Mouse (Mus musculus) forebrain, embryonic 12.5 days (tissue): ENCODE measurements around the gene Tln2. TPM values are rescaled to one million over a fixed set of nuclear protein-coding genes. Genes with fewer than 3 reads are reported as not detected.

Experiments
- ATAC-seq: fragments of 200-750 bp; cut with Nextera tagmentation; 2 replicates; pipeline ENCODE4 v1.8.0; 2017; ENCODE audit warnings: moderate TSS enrichment; ENCODE audit not compliant: low FRiP score
- H3K27ac ChIP-seq: fragments of 300-500 bp; sonication (generic); 2 replicates; pipeline ENCODE4 v1.5.1; 2016; ENCODE audit warnings: mild to moderate bottlenecking
- H3K27me3 ChIP-seq: fragments of 300-500 bp; sonication (generic); 2 replicates; pipeline ENCODE4 v1.6.1; 2016; ENCODE audit warnings: mild to moderate bottlenecking
- H3K36me3 ChIP-seq: fragments of 300-500 bp; sonication (generic); replicated peaks from 2 replicates; pipeline ENCODE4 v1.6.1; 2016; ENCODE audit warnings: mild to moderate bottlenecking
- H3K4me1 ChIP-seq: fragments of 300-500 bp; sonication (generic); 2 replicates; pipeline ENCODE4 v1.6.1; 2016
- H3K4me2 ChIP-seq: fragments of 300-500 bp; sonication (generic); 2 replicates; pipeline ENCODE4 v1.6.1; 2016; ENCODE audit warnings: mild to moderate bottlenecking, moderate library complexity
- H3K4me3 ChIP-seq: fragments of 300-500 bp; sonication (generic); replicated peaks from 2 replicates; pipeline ENCODE4 v1.5.1; 2016; ENCODE audit warnings: mild to moderate bottlenecking
- H3K9ac ChIP-seq: fragments of 300-500 bp; sonication (generic); 2 replicates; pipeline ENCODE4 v1.6.1; 2016; ENCODE audit warnings: mild to moderate bottlenecking
- H3K9me3 ChIP-seq: fragments of 300-500 bp; sonication (generic); 2 replicates; pipeline ENCODE4 v1.6.1; 2016
- WGBS: fragments of 180-500 bp; shearing (Covaris S2); methylation state at CpG from one replicate; pipeline ENCODE4 v1.1.7; 2016; 5-methylcytosine and 5-hydroxymethylcytosine counted together
- polyA plus RNA-seq: library from polyadenylated mRNA; unstranded; fragments of >200 nt; fragmentation: Nextera tagmentation; extraction: Ambion mirVana; gene quantifications from 2 replicates; pipeline ENCODE4 v1.2.1, GENCODE M21; 2016

Gene Tln2
- polyA plus RNA-seq, 1 experiment from 2014 or later: 17.3 TPM

GRCm38 (mm10) chr9:67380095-67380494, 179.4 kb downstream of the Tln2 start:
- Histone ChIP-seq H3K27me3 (no peaks in the 10 kb centered on the region), H3K4me1 (no peaks in the 10 kb centered on the region), H3K36me3 (no peaks in the 10 kb centered on the region), H3K9ac (no peak overlapping the region), H3K27ac (no peak overlapping the region), H3K4me2 (no peak overlapping the region), H3K9me3 (no peaks in the 10 kb centered on the region), H3K4me3 (no peak overlapping the region)
- no peak for ATAC-seq
- 73% methylated on average over 5 of the region's 5 CpGs for WGBS

- no peak overlapping the region for H3K9ac ChIP-seq
- no peak overlapping the region for H3K27ac ChIP-seq
- no peaks in the 10 kb centered on the region for H3K9me3 ChIP-seq
- no peaks in the 10 kb centered on the region for H3K27me3 ChIP-seq
- no peak overlapping the region for H3K4me3 ChIP-seq
- H3K36me3 ChIP-seq: no peaks in the 10 kb centered on the region
- H3K4me2 ChIP-seq: no peak overlapping the region
- H3K4me1 ChIP-seq: no peaks in the 10 kb centered on the region
- WGBS: 89% methylated on average over 5 of the region's 5 CpGs
- ATAC-seq: no peak
These were observed 180.7 kb downstream of the Tln2 start for GRCm38 (mm10) chr9:67378772-67379171.

- Histone ChIP-seq H3K27ac (no peak overlapping the region), H3K9me3 (no peaks in the 10 kb centered on the region), H3K27me3 (no peaks in the 10 kb centered on the region), H3K9ac (no peak overlapping the region), H3K4me2 (no peak overlapping the region), H3K4me1 (no peaks in the 10 kb centered on the region), H3K4me3 (no peak overlapping the region), H3K36me3 (no peaks in the 10 kb centered on the region)
- WGBS: 93% methylated on average over 3 of the region's 3 CpGs
- ATAC-seq: no peak
These were observed 191.4 kb downstream of the Tln2 start for GRCm38 (mm10) chr9:67368078-67368477.

DNA sequence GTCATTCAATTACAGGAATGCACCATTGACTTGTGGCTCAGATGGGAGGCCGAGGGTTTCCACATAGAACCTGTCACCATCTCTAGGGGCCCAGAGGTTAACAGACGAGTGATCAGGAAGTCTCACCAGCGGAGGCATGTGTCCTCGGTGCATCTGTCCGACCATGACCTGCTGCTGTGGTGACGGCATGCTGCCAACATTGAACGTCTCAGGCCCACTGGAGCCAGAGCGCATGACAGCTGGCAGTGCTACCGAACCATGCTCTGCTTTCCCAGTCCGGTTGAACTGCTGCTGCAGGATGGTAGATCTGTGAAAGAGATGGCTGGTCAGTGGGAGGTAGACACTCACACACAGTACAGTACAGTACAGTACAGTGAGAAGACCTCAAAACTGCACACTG, 197.0 kb downstream of the Tln2 start:
- H3K27ac ChIP-seq: no peak overlapping the region
- no peaks in the 10 kb centered on the region for H3K36me3 ChIP-seq
- 92% methylated on average over 10 of the region's 10 CpGs for WGBS
- ATAC-seq: no peak
- no peak overlapping the region for H3K4me3 ChIP-seq
- no peaks in the 10 kb centered on the region for H3K9me3 ChIP-seq
- no peaks in the 10 kb centered on the region; the same call in 1 of the 2 replicates for H3K4me1 ChIP-seq
- H3K9ac ChIP-seq: no peak overlapping the region
- H3K27me3 ChIP-seq: no peaks in the 10 kb centered on the region
- no peak overlapping the region for H3K4me2 ChIP-seq

GRCm38 (mm10) chr9:67362053-67362452, 197.4 kb downstream of the Tln2 start:
- Histone ChIP-seq H3K4me3 (no peak overlapping the region), H3K4me2 (no peak overlapping the region), H3K27ac (no peak overlapping the region), H3K27me3 (no peaks in the 10 kb centered on the region), H3K9me3 (no peaks in the 10 kb centered on the region), H3K36me3 (no peaks in the 10 kb centered on the region), H3K9ac (no peak overlapping the region), H3K4me1 (no peaks in the 10 kb centered on the region; the same call in 1 of the 2 replicates)
- no peak for ATAC-seq
- WGBS: 66% methylated on average over 2 of the region's 2 CpGs

DNA sequence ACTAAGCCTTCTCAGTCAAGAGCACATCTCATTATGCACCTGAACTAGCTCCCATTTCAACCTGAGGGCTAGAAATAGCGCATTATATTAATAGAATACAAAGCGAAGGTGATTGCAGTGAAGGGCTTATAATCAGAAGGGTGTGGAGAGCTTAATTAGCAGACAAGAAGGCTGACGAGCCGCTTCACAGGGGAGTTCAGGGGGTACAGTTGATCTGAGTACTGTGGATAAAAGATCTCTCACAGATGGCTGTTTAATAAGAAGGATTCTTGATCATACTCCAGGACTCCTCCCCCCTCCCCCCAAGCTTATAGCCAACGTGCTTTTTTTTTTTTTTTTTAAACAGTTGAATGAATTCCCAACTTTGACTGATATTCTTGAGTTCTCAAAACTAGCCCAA, 198.0 kb downstream of the Tln2 start:
- Histone ChIP-seq H3K27me3 (no peaks in the 10 kb centered on the region), H3K4me3 (no peak overlapping the region), H3K9ac (no peak overlapping the region), H3K27ac (peak overlapping the region; percentile 63), H3K4me1 (no peaks in the 10 kb centered on the region; the same call in 1 of the 2 replicates), H3K36me3 (no peaks in the 10 kb centered on the region), H3K9me3 (no peaks in the 10 kb centered on the region), H3K4me2 (no peak overlapping the region)
- no peak for ATAC-seq
- 61% methylated on average over 5 of the region's 5 CpGs for WGBS

DNA sequence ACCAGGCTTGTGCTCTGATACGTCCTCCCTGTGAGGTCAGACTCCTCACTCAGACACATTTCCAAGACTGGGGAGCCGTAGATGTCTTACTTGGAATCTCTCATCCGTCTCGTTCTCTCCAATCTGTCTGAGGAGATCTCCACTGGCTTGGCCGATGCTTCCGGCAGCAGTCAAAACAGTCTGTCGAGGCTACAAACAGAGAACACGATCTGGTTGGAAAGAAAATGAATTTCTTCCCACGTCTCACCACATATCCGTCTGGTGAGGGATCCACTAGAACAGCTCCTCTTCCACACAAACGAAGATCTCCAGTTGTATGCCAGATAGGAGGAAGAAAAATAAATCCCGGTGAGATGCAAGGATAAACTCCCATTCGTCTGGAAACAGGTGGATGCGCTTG, 205.1 kb downstream of the Tln2 start:
- Histone ChIP-seq H3K9ac (no peak overlapping the region), H3K36me3 (no peaks in the 10 kb centered on the region), H3K4me1 (no peaks in the 10 kb centered on the region), H3K27me3 (no peaks in the 10 kb centered on the region), H3K27ac (no peak overlapping the region), H3K4me3 (no peak overlapping the region), H3K4me2 (no peak overlapping the region), H3K9me3 (no peaks in the 10 kb centered on the region)
- no peak for ATAC-seq
- 93% methylated on average over 14 of the region's 14 CpGs for WGBS

- Histone ChIP-seq H3K4me1 (no peaks in the 10 kb centered on the region), H3K27me3 (no peaks in the 10 kb centered on the region), H3K4me3 (no peak overlapping the region), H3K27ac (no peak overlapping the region), H3K4me2 (no peak overlapping the region), H3K36me3 (no peaks in the 10 kb centered on the region), H3K9me3 (no peaks in the 10 kb centered on the region), H3K9ac (no peak overlapping the region)
- WGBS: 85% methylated on average over 7 of the region's 7 CpGs
- ATAC-seq: no peak
These were observed 206.1 kb downstream of the Tln2 start for GRCm38 (mm10) chr9:67353365-67353764.

- WGBS: 87% methylated on average over 7 of the region's 7 CpGs
- Histone ChIP-seq H3K4me3 (no peak overlapping the region), H3K36me3 (no peaks in the 10 kb centered on the region), H3K4me2 (no peak overlapping the region), H3K4me1 (no peaks in the 10 kb centered on the region; the same call in 1 of the 2 replicates), H3K9me3 (no peaks in the 10 kb centered on the region), H3K27ac (no peak overlapping the region), H3K27me3 (no peaks in the 10 kb centered on the region), H3K9ac (no peak overlapping the region)
- ATAC-seq: no peak
These were observed 210.5 kb downstream of the Tln2 start for GRCm38 (mm10) chr9:67348983-67349382.

DNA sequence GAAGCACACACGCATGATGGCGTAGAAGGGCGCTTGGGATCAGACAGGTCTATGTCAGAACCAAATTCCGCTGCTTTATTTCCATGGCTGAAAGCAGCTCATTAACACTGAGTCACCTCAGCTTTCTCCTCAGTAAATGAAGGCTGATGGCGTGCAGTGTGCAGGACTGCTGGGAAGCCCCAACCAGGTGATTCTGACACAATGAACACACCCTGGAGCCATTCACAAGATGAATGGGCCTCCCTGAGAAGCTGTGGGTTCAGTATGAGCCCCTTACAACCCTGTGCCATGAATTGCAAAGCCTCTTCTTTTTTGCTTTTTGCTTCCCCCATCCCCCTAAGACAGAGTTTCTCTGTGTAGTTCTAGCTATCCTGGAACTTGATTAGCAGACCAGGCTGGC, 212.3 kb downstream of the Tln2 start:
- peaks cover 3% of the 10 kb centered on the region; the same call in 1 of the 2 replicates for H3K36me3 ChIP-seq
- no peaks in the 10 kb centered on the region; the same call in 1 of the 2 replicates for H3K4me1 ChIP-seq
- no peak overlapping the region for H3K4me2 ChIP-seq
- 75% methylated on average over 5 of the region's 5 CpGs for WGBS
- H3K27me3 ChIP-seq: no peaks in the 10 kb centered on the region
- H3K9me3 ChIP-seq: no peaks in the 10 kb centered on the region
- no peak for ATAC-seq
- H3K27ac ChIP-seq: no peak overlapping the region
- no peak overlapping the region for H3K9ac ChIP-seq
- no peak overlapping the region for H3K4me3 ChIP-seq

- H3K9me3 ChIP-seq: no peaks in the 10 kb centered on the region
- no peaks in the 10 kb centered on the region; the same call in 1 of the 2 replicates for H3K4me1 ChIP-seq
- H3K27me3 ChIP-seq: no peaks in the 10 kb centered on the region
- no peak overlapping the region for H3K27ac ChIP-seq
- no peak overlapping the region for H3K4me3 ChIP-seq
- WGBS: 98% methylated on average over 3 of the region's 3 CpGs
- no peak overlapping the region for H3K4me2 ChIP-seq
- H3K36me3 ChIP-seq: 0 out of 2 replicates have a peak, but pooled peaks cover 3% of the 10 kb centered on the region
- H3K9ac ChIP-seq: no peak overlapping the region
- ATAC-seq: no peak
These were observed 228.2 kb downstream of the Tln2 start for GRCm38 (mm10) chr9:67331281-67331680.

GRCm38 (mm10) chr9:67328451-67328850, 231.1 kb downstream of the Tln2 start:
- Histone ChIP-seq H3K9me3 (no peaks in the 10 kb centered on the region), H3K27me3 (no peaks in the 10 kb centered on the region), H3K36me3 (no peaks in the 10 kb centered on the region), H3K9ac (no peak overlapping the region), H3K4me1 (no peaks in the 10 kb centered on the region; the same call in 1 of the 2 replicates), H3K4me2 (no peak overlapping the region), H3K4me3 (no peak overlapping the region), H3K27ac (no peak overlapping the region)
- 89% methylated on average over 3 of the region's 3 CpGs for WGBS
- ATAC-seq: no peak

DNA sequence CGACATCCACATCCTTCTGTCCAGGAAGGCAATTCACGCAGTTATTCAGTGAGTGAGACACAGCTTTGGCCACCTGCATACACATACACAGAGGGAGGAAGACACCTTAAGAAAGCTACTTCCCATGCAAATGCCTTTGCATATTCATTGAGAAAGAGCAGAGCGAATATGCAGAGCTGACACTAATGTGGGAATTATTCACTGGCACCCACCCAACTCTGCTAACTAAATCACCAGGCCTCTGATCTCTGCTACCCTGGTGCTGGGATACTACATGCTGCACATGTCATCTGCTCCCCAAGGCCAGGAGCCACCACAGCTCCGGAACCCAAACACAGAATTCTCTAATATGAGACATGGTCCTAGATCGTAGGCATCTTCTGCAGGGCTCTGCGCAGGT, 237.6 kb downstream of the Tln2 start:
- H3K27ac ChIP-seq: no peak overlapping the region
- no peaks in the 10 kb centered on the region; the same call in 1 of the 2 replicates for H3K4me1 ChIP-seq
- H3K36me3 ChIP-seq: no peaks in the 10 kb centered on the region
- no peaks in the 10 kb centered on the region for H3K27me3 ChIP-seq
- no peak for ATAC-seq
- H3K9me3 ChIP-seq: no peaks in the 10 kb centered on the region
- no peak overlapping the region for H3K4me2 ChIP-seq
- no peak overlapping the region for H3K9ac ChIP-seq
- 89% methylated on average over 6 of the region's 6 CpGs for WGBS
- no peak overlapping the region for H3K4me3 ChIP-seq
